Mouse (Mus musculus): ENCODE data around the gene Slc25a14.

DNA sequence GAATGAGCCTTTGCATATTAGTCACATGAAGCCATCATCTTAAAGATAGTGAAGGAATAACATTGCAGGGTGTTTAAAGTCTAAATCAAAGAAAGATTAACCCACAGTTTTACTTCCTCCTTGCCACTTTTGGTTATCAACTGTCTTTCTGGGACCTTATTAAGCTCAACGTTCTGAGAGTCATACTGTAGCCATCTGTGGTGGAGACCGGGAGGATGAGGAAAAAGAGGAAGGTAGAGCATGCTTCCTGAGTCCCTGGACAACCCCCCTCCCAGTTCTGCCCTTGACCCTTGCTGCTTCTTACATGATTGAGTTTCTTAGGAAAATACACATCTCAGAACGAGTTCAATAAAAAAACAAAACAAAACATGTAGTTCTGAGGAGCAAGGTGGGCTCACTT is 48.5 kb downstream of the Slc25a14 start:
- no peak for TF ChIP-seq GATA1 (IDR thresholded peaks at IDR 0.05; ENCODE audit: low read length)
- TF ChIP-seq TAL1 (IDR thresholded peaks at IDR 0.05; ENCODE audit: low read length): no peak
